Mouse (Mus musculus) left cerebral cortex, adult 9 months (tissue): Measurements from ENCODE around the gene Ccne1.

Experiments used
- DNase-seq, 2 experiments: peaks; one replicate each; pipeline ENCODE4 v3.0.0; 2022; ENCODE audit warnings: low spot score in 2 of 2

Gene Ccne1

GRCm38 (mm10) chr7:38054246-38054645 is 53.1 kb downstream of the Ccne1 start:
- DNase-seq = no peak
